Mouse (Mus musculus): ENCODE measurements at regions not wholly inside any gene's neighbourhood (a gene's known extent, or its start where the extent isn't known, plus 50 kb on each side); places are given as distances from the start of the nearest gene placed in this dataset.

- ChIA-PET CTCF (interaction anchor here (0.8 to 1.0 kb wide), 2 partner anchors 12 to 19 kb away, joined by 3 read pairs; no protein-coding TSS in a partner anchor), POLR2A (interaction anchor here (0.6 kb wide), 1 partner anchor 13 kb away, joined by 4 read pairs; no protein-coding TSS in a partner anchor)
- no peaks in the 10 kb centered on the region for H3K27me3 ChIP-seq
- in situ Hi-C loops (cut with MboI; ENCODE audit: low pct_unique_long_range_greater_than_20kb): no loop called here
- ATAC-seq (no peak), DNase-seq (ENCODE audit: low read depth, low spot score) (no peak)
- TF ChIP-seq CTCF (IDR thresholded peaks at IDR 0.05): no peak
These were observed 56.9 kb upstream of the Pik3r1 start for GRCm38 (mm10) chr13:101824962-101825361.

GRCm38 (mm10) chr13:101831872-101832629 lies 64.0 kb upstream of the Pik3r1 start:
- POLR2A ChIA-PET: interaction anchor here (0.5 kb wide), 1 partner anchor 19 kb away, joined by 3 read pairs; no protein-coding TSS in a partner anchor
- no peaks in the 10 kb centered on the region for H3K27me3 ChIP-seq
- no peak for DNase-seq (ENCODE audit: low read depth, low spot score)
- no peak for TF ChIP-seq CTCF (IDR thresholded peaks at IDR 0.05)
- no peak for ATAC-seq
- in situ Hi-C loops (cut with MboI; ENCODE audit: low pct_unique_long_range_greater_than_20kb): no loop called here
- CTCF ChIA-PET: interaction anchor here (0.8 kb wide), 1 partner anchor 10 kb away, joined by 3 read pairs; no protein-coding TSS in a partner anchor

GRCm38 (mm10) chr13:101834546-101834945 lies 66.5 kb upstream of the Pik3r1 start:
- no peaks in the 10 kb centered on the region for H3K27me3 ChIP-seq
- ChIA-PET POLR2A (no interaction called here), CTCF (no interaction called here)
- ATAC-seq (no peak), DNase-seq (ENCODE audit: low read depth, low spot score) (no peak)
- in situ Hi-C loops (cut with MboI; ENCODE audit: low pct_unique_long_range_greater_than_20kb): no loop called here
- TF ChIP-seq CTCF (IDR thresholded peaks at IDR 0.05): no peak

- ChIA-PET POLR2A (no interaction called here), CTCF (interaction anchor here (1.6 kb wide), 1 partner anchor 9 kb away, joined by 5 read pairs; no protein-coding TSS in a partner anchor)
- H3K27me3 ChIP-seq: no peaks in the 10 kb centered on the region
- no peak for DNase-seq (ENCODE audit: low read depth, low spot score)
- no peak for ATAC-seq
- TF ChIP-seq CTCF (IDR thresholded peaks at IDR 0.05): no peak
- in situ Hi-C loops (cut with MboI; ENCODE audit: low pct_unique_long_range_greater_than_20kb): no loop called here
These were observed 69.0 kb upstream of the Pik3r1 start for GRCm38 (mm10) chr13:101836992-101837391.

GRCm38 (mm10) chr13:101844461-101845440 lies 76.7 kb upstream of the Pik3r1 start:
- ATAC-seq: no peak
- H3K27me3 ChIP-seq: no peaks in the 10 kb centered on the region
- DNase-seq (ENCODE audit: low read depth, low spot score): peak; percentile 17
- no peak for TF ChIP-seq CTCF (IDR thresholded peaks at IDR 0.05)
- ChIA-PET CTCF (interaction anchor here (1.0 to 1.8 kb wide), 2 partner anchors 9 to 16 kb away, joined by 3 to 5 read pairs; no protein-coding TSS in a partner anchor), POLR2A (no interaction called here)
- in situ Hi-C loops (cut with MboI; ENCODE audit: low pct_unique_long_range_greater_than_20kb): no loop called here

- no peak for TF ChIP-seq CTCF (IDR thresholded peaks at IDR 0.05)
- DNase-seq (ENCODE audit: low read depth, low spot score) (no peak), ATAC-seq (no peak)
- CTCF ChIA-PET: interaction anchor here (1.0 to 1.8 kb wide), 2 partner anchors 10 to 15 kb away, joined by 3 to 5 read pairs; no protein-coding TSS in a partner anchor
- in situ Hi-C loops (cut with MboI; ENCODE audit: low pct_unique_long_range_greater_than_20kb): no loop called here
- POLR2A ChIA-PET: no interaction called here
- H3K27me3 ChIP-seq: no peaks in the 10 kb centered on the region
These were observed 78.0 kb upstream of the Pik3r1 start for GRCm38 (mm10) chr13:101846016-101846415.

- in situ Hi-C loops (cut with MboI; ENCODE audit: low pct_unique_long_range_greater_than_20kb): no loop called here
- no peak for TF ChIP-seq CTCF (IDR thresholded peaks at IDR 0.05)
- DNase-seq (ENCODE audit: low read depth, low spot score): no peak
- ChIA-PET POLR2A (no interaction called here), CTCF (no interaction called here)
- H3K27me3 ChIP-seq: no peaks in the 10 kb centered on the region
- ATAC-seq: no peak
These were observed 80.0 kb upstream of the Pik3r1 start for GRCm38 (mm10) chr13:101847879-101848600.

GRCm38 (mm10) chr13:101848601-101849147 lies 80.7 kb upstream of the Pik3r1 start:
- in situ Hi-C loops (cut with MboI; ENCODE audit: low pct_unique_long_range_greater_than_20kb): no loop called here
- ChIA-PET CTCF (no interaction called here), POLR2A (no interaction called here)
- DNase-seq (ENCODE audit: low read depth, low spot score): no peak
- H3K27me3 ChIP-seq: no peaks in the 10 kb centered on the region
- no peak for ATAC-seq
- TF ChIP-seq CTCF (IDR thresholded peaks at IDR 0.05): no peak

- no peaks in the 10 kb centered on the region for H3K27me3 ChIP-seq
- ChIA-PET CTCF (interaction anchor here (0.8 kb wide), 1 partner anchor 34 kb away, joined by 3 read pairs; no protein-coding TSS in a partner anchor), POLR2A (no interaction called here)
- in situ Hi-C loops (cut with MboI; ENCODE audit: low pct_unique_long_range_greater_than_20kb): no loop called here
- TF ChIP-seq CTCF (IDR thresholded peaks at IDR 0.05): no peak
- DNase-seq (ENCODE audit: low read depth, low spot score) (no peak), ATAC-seq (no peak)
These were observed 81.4 kb upstream of the Pik3r1 start for GRCm38 (mm10) chr13:101849416-101849815.

GRCm38 (mm10) chr13:101851329-101851728 lies 83.3 kb upstream of the Pik3r1 start:
- ChIA-PET POLR2A (no interaction called here), CTCF (no interaction called here)

More at GRCm38 (mm10) chr13:101851329-101851728, 83.3 kb upstream of the Pik3r1 start:
- TF ChIP-seq CTCF (IDR thresholded peaks at IDR 0.05): no peak
- in situ Hi-C loops (cut with MboI; ENCODE audit: low pct_unique_long_range_greater_than_20kb): no loop called here
- H3K27me3 ChIP-seq: no peaks in the 10 kb centered on the region
- ATAC-seq (no peak), DNase-seq (ENCODE audit: low read depth, low spot score) (no peak)

All from Patski (cell line).